Mouse (Mus musculus) spleen, adult 12 weeks (tissue): ENCODE measurements around the gene Oprd1.

Experiments used
- DNase-seq: peaks from one replicate; pipeline ENCODE4 v3.0.0; 2022; ENCODE audit warnings: low spot score

The Oprd1 gene

GRCm38 (mm10) chr4:132133920-132134319 is 10.4 kb downstream of the Oprd1 start:
- no peak for DNase-seq

GRCm38 (mm10) chr4:132133381-132133780 is 10.9 kb downstream of the Oprd1 start:
- no peak for DNase-seq

- no peak for DNase-seq
Observed at GRCm38 (mm10) chr4:132132297-132132696, 12.0 kb downstream of the Oprd1 start.

GRCm38 (mm10) chr4:132131790-132132189 is 12.5 kb downstream of the Oprd1 start:
- no peak for DNase-seq

GRCm38 (mm10) chr4:132131116-132131515 is 13.2 kb downstream of the Oprd1 start:
- no peak for DNase-seq

GRCm38 (mm10) chr4:132130645-132131044 is 13.6 kb downstream of the Oprd1 start:
- no peak for DNase-seq

- no peak for DNase-seq
Observed at GRCm38 (mm10) chr4:132130134-132130533, 14.2 kb downstream of the Oprd1 start.

- DNase-seq: no peak
Observed at GRCm38 (mm10) chr4:132128997-132129636, 15.2 kb downstream of the Oprd1 start.

GRCm38 (mm10) chr4:132127091-132127490 is 17.2 kb downstream of the Oprd1 start:
- DNase-seq: no peak

GRCm38 (mm10) chr4:132123166-132123565 is 21.1 kb downstream of the Oprd1 start:
- DNase-seq: no peak

- DNase-seq: no peak
Observed at GRCm38 (mm10) chr4:132121674-132122073, 22.6 kb downstream of the Oprd1 start.

GRCm38 (mm10) chr4:132119566-132119965 is 24.7 kb downstream of the Oprd1 start:
- DNase-seq: no peak

- DNase-seq: no peak
Observed at GRCm38 (mm10) chr4:132116315-132116714, 28.0 kb downstream of the Oprd1 start.

- no peak for DNase-seq
Observed at GRCm38 (mm10) chr4:132113411-132114095, 30.7 kb downstream of the Oprd1 start.

GRCm38 (mm10) chr4:132111227-132111626 is 33.1 kb downstream of the Oprd1 start:
- DNase-seq: no peak

GRCm38 (mm10) chr4:132108221-132108620 is 36.1 kb downstream of the Oprd1 start:
- no peak for DNase-seq

- DNase-seq: no peak
Observed at GRCm38 (mm10) chr4:132101152-132101551, 43.1 kb downstream of the Oprd1 start.

- DNase-seq: no peak
Observed at GRCm38 (mm10) chr4:132099548-132099947, 44.7 kb downstream of the Oprd1 start.

- DNase-seq: no peak
Observed at GRCm38 (mm10) chr4:132095043-132095442, 49.2 kb downstream of the Oprd1 start.

GRCm38 (mm10) chr4:132093928-132094327 is 50.4 kb downstream of the Oprd1 start:
- DNase-seq: no peak

GRCm38 (mm10) chr4:132093136-132093535 is 51.1 kb downstream of the Oprd1 start:
- no peak for DNase-seq

- peak; percentile 40 for DNase-seq
Observed at GRCm38 (mm10) chr4:132088921-132089320, 55.4 kb downstream of the Oprd1 start.

- no peak for DNase-seq
Observed at GRCm38 (mm10) chr4:132085114-132085513, 59.2 kb downstream of the Oprd1 start.

- no peak for DNase-seq
Observed at GRCm38 (mm10) chr4:132080492-132080983, 63.7 kb downstream of the Oprd1 start.
